Mouse (Mus musculus) skeletal muscle tissue, adult 2 months (tissue): ENCODE measurements around the gene Mapk9.

Source experiments
- DNase-seq: peaks from one replicate; pipeline ENCODE4 v3.0.0-alpha.2; 2012; ENCODE audit warnings: low read depth, low spot score

Mapk9 gene

DNA sequence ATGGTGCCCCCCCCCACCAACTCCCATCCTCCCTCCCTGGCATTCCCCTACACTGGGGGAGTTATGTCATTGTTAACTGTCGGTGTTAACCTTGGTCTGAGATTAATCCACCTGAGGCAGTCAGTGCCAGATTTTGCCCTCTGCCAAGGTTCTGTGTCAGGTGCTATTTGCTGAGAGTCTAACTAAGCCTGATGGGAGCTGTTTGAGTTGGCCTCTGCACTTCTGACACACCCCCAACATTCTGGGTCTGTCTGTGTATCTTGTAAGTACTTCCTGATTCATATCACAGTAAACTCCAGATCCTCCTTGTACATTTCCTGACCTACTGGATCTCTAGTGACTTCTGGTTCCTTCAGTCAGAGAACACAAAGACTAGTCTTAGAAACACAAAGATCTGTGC is 5.9 kb upstream of the Mapk9 start:
- DNase-seq: no peak

- DNase-seq: no peak
Measured at GRCm38 (mm10) chr11:49841886-49842285, 4.7 kb upstream of the Mapk9 start.

GRCm38 (mm10) chr11:49842718-49843117 is 3.8 kb upstream of the Mapk9 start:
- DNase-seq: no peak

- DNase-seq: no peak
Measured at GRCm38 (mm10) chr11:49844311-49844710, 2.2 kb upstream of the Mapk9 start.

GRCm38 (mm10) chr11:49844969-49845368 is 1.6 kb upstream of the Mapk9 start:
- no peak for DNase-seq

DNA sequence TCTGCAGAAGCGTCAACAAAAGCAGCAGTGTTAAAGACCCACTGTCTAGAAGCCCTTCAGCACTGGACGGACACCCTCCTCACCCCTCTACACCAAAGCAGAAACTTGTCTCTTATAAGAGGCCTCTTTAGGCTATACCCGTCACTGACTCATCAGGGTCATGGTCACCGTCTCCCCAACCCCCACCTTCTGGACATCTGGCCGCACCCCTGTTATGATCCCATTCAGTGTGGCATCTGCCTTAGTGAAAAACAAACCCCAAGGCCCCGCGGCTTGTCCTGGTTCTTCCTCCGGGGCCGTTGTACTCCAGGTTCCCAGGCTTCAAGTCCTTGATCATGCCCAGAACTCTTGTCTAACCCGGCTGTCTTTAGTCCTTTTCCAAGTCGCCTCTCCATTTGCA is 593 bp upstream of the Mapk9 start:
- DNase-seq: no peak

- no peak for DNase-seq
Measured at GRCm38 (mm10) chr11:49847071-49847810, 690 bp downstream of the Mapk9 start.

- no peak for DNase-seq
Measured at GRCm38 (mm10) chr11:49847811-49848078, 1.2 kb downstream of the Mapk9 start.

DNA sequence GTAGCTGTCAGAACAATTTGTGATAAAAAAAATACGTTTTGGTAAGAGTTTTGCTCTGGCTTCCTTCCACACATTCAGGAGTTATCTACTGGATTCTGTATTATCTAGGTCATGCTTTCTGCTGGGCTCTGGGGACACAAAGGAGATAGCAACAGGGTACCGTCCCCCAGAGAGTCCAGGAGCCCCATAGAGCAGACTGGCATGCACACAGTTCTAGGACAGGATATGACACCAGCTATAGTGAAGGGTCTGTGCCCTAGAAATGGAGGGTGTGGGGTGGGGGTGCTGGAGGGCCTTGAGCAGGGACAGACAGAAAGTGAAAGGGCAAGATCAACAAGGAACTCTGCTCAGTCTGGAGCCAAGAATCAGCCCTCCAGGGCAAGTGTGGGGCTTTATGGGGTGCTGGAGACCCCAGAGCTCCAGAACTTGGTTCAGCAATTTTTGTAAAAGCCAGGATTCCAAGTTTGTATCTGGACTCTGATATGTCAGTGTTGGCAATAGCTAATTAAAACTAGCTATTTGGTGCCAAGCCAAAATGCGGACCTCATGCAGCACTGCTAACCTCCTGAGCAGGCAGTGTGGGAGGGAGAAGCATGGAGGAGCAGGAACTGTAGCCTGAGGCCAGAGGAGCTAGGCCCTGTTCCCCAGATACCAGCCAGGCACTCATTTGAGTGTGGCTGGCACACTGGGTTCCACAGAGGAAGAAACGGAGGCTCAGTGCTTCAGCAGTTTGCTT is 1.7 kb downstream of the Mapk9 start:
- DNase-seq: no peak

DNA sequence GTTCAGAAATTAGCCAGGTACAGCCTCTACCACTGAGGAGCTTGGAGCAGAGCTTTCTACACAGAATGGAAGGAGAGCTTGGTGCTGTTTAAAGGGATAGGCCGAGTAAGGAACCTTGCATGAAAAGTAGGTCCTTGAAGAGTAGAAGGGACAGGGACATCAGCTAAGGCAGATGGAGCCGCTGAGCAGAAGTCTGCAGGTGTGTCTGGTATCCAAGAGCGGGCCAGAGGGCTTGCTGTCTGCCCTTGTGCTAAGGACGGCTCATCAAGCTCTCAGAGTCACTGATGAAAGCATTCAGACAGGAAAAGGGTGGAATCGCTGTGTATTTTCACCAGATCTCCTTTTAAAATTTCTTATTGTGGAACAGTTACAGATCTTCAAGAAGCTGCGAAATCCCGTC is 3.8 kb downstream of the Mapk9 start:
- no peak for DNase-seq

- DNase-seq: no peak
Measured at GRCm38 (mm10) chr11:49855144-49855543, 8.6 kb downstream of the Mapk9 start.

DNA sequence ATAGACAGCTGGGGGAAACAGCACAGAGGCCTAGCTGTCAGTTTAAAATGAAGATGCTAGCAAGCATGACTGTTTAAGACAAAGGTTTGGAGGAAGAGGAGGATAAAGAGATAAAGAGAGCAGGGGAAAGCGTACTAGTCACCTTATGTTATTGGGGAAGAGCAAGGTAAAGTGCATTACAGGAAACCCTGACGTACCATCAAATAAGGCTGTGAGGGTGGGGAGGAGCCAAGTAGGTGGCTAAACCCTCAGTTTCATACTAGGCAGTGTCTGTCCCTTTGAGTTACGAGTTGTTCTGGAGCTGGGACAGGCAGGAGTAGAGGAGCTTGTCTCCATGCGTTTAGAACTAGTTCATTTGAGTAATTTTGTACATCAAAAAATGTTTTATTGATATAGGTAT is 14.6 kb downstream of the Mapk9 start:
- no peak for DNase-seq

DNA sequence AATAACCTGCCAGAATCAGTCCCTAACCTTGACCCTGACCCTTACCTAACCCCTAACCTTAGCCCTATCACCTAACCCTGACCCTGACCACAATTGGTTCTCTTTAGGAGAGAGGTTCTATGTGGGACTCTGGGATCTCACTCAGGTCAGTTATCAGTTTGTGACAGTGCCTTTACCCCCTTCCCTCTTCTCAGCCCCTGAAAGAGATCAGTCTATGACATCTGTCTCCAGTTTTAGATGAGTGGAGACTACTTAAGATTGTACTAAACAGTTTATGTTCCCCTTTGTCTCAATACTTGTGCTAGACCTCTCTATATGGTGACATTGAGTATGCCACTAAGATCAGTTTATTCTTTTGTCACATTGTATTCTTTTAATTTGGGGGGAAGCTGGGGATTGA is 17.4 kb downstream of the Mapk9 start:
- DNase-seq: no peak

DNA sequence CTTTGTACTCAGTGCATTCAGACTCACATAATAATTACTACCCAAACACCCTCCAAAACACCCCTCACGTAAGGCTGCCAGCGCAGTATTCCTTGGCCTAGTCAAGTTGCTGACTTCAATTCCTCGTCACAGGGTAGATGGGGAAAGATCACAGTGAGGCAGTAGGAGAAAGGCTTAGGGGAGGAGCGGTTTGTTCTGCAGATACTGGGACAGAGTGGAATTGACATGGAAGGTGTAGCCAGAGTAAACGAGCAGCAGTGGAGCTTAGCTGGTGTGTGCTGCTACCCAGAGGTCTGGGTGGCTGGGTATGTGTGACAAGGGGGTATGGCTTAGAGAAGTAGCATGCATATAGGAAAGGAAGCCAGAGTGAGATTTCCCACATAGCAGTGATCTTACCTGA is 20.8 kb downstream of the Mapk9 start:
- no peak for DNase-seq

- no peak for DNase-seq
Measured at GRCm38 (mm10) chr11:49869762-49870161, 23.2 kb downstream of the Mapk9 start.

DNA sequence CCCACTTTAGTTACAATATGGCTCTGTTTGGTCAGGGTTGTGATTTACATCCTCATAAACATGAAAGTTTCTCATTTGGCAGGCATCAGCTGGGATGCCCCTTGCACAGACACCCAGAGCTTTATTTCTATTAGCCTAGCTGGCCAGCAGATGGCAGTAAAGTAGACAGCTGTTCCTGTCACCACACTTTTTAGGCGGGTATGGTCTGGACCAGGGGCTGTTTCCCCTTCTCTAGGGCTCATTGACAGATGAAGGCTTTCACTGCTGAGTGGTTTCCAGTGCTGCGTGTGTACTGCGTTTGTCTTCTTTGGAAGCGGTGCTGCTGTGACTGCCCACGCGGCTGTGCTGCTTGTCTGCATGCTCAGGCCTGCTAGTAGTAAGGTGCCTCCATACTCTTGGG is 25.4 kb downstream of the Mapk9 start:
- DNase-seq: no peak

DNA sequence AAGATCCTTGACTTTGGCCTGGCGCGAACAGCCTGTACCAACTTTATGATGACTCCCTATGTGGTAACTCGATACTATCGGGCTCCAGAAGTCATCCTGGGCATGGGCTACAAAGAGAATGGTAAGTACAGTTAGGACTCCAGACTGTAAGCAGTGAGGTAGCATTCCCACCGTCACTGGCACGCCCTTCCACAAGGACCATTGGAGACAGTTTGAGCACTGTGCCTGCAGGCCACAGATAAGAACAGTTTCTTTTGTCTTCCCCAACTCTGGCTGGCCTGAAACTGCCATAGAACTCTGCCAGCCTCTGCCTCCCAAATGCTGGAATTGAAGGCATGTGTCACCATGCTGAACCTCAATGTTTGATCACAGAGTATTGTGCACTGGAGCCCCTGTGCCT is 26.2 kb downstream of the Mapk9 start:
- DNase-seq: no peak

DNA sequence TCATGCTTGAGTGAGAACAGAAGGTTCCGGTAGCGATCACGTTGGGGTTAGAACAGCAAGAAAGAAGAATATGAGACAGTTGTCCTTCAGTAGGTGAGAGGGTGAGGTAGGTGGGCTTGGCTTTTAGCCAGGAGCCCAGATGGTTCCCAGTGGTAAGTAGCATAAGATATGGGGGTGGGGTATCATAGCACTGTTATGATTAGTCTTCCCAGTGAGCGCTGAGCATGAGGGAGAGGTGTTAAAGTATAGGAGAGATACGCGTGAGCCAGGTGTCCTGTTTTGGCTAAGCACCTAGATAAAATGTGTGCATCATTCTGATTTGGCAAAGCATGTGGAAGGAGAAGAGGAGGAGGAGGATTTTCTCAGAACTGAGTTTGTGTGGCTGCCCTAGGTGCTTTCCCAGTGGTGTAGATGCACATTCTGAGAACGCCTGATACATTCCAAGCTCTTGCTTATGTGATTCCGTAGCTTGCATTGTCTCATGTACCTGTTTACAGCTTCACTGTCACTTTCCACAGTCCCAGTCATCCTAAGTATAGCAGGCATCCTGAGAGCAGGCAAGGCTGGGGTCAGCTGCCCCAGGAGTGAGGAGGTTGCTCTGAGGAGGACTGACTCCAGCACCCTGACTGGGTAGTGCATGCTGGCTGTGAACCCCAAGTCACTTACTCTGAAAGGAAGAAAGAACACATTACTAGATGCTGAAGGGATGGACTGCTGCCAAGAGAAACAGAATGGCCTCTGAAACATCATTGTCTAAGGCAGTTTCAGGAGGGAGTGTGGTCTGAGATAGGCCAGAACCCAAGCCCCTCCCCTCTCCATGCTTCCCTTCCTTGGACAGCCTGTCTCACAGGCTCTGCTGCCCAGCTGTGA is 30.6 kb downstream of the Mapk9 start:
- DNase-seq: no peak

GRCm38 (mm10) chr11:49879950-49880642 is 33.5 kb downstream of the Mapk9 start:
- DNase-seq: no peak

- no peak for DNase-seq
Measured at GRCm38 (mm10) chr11:49883394-49883793, 36.8 kb downstream of the Mapk9 start.

DNA sequence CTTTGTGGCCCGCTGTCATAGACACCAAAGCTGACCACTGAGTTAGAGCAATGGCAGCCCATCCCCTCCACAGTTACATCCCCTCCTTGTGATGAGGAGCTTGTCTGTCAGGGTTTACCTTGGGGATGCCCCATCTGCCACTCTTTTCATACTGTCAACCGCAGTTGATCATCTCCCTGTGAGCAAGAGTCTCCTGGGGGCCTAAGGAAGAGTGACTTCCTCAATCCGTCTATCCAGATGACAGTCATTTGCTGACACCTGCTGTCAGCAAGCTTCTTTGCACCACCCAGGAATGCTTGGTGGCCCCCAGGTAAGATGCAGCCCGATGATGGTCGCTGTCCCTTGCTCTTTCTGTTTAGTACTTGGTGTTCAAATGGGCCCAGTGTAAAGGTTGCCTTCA is 41.9 kb downstream of the Mapk9 start:
- DNase-seq: no peak

GRCm38 (mm10) chr11:49891993-49892392 is 45.4 kb downstream of the Mapk9 start:
- DNase-seq: no peak
